ENCODE assay signal across 8 mouse cellular contexts in the genomic region with DNA sequence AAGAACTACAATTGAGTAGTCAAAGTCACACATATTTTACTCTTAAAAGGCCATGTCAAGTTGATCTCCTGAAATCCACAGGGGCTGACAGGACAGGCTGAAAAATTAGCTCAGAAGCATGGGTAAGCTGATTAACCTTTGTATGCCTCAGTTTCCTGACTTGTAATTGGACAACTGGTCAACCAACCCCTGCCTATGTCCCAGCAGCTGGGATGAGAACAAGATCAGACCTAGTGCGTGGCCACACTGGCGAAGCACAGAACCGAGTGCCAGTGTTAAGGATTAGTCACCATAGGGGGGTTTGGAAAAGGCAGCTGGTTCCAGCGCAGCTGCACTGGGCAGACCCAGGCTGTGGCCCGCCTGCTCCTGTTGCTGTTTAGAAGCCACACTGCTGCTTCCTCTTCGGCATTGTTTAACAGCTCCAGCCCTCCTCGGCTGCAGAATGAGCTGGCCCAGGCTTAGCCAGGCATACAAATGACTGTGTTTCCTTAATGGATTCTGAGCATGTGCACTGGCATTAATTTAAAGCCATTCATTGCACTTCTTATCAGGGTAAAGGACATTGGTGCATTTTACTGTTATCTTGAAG.
DNase-seq lines count a peak whose midpoint lies in the region; ATAC-seq and TF ChIP-seq lines count a peak whose summit lies in the region.

No protein-coding gene starts in this region.

- H3K4me3 ChIP-seq in forebrain, embryonic 12.5 days (replicated peaks) = no peak overlapping the region
- no peak overlapping the region for H3K4me3 ChIP-seq in hindbrain, postnatal 0 days (ENCODE audit: low read length)
- H3K4me3 ChIP-seq in neural tube, embryonic 15.5 days (replicated peaks) = no peak overlapping the region

- H3K9ac ChIP-seq in forebrain, embryonic 12.5 days = no peak overlapping the region
- H3K9ac ChIP-seq in hindbrain, postnatal 0 days (replicated peaks; ENCODE audit: low read length) = no peak overlapping the region
- H3K9ac ChIP-seq in neural tube, embryonic 15.5 days (replicated peaks) = no peak overlapping the region

- H3K9me3 ChIP-seq in forebrain, embryonic 12.5 days = no peaks in the 10 kb centered on the region
- H3K9me3 ChIP-seq in hindbrain, postnatal 0 days (ENCODE audit: low read length) = no peaks in the 10 kb centered on the region
- no peaks in the 10 kb centered on the region for H3K9me3 ChIP-seq in neural tube, embryonic 15.5 days (replicated peaks)

- WGBS in forebrain, embryonic 12.5 days = 17% methylated on average over 7 of the region's 7 CpGs
- WGBS in hindbrain, postnatal 0 days = 13% methylated on average over 7 of the region's 7 CpGs
- 32% methylated on average over 7 of the region's 7 CpGs for WGBS in neural tube, embryonic 15.5 days

- peak; percentile 13 to 25 for DNase-seq in frontal cortex, postnatal 10 days (ENCODE audit: low spot score in 2 of 2)
- no peak for DNase-seq in frontal cortex, adult 2 months (ENCODE audit: extremely low spot score in 1 of 2, low spot score in 1 of 2)
- DNase-seq in hindbrain, postnatal 0 days (ENCODE audit: low spot score) = peak; percentile 73
- DNase-seq in left cerebral cortex, postnatal 10 days (ENCODE audit: extremely low spot score in 1 of 2, low spot score in 2 of 2) = peak; percentile 17 to 45
- DNase-seq in testis, postnatal 10 days (ENCODE audit: low spot score) = no peak
- no peak for DNase-seq in yolk sac, embryonic 10.5 days (ENCODE audit: low spot score)

- no peak overlapping the region for H3K4me2 ChIP-seq in forebrain, embryonic 12.5 days
- H3K4me2 ChIP-seq in hindbrain, postnatal 0 days (ENCODE audit: low read depth, low read length) = no peak overlapping the region
- H3K4me2 ChIP-seq in neural tube, embryonic 15.5 days = peak overlapping the region; percentile 13; the same call in 1 of the 2 replicates

- H3K27ac ChIP-seq in forebrain, embryonic 12.5 days = no peak overlapping the region
- no peak overlapping the region for H3K27ac ChIP-seq in hindbrain, postnatal 0 days
- peak overlapping the region; percentile 7; the same call in 1 of the 2 replicates for H3K27ac ChIP-seq in neural tube, embryonic 15.5 days (replicated peaks)

- no peaks in the 10 kb centered on the region for H3K36me3 ChIP-seq in forebrain, embryonic 12.5 days (replicated peaks)
- no peaks in the 10 kb centered on the region for H3K36me3 ChIP-seq in hindbrain, postnatal 0 days (ENCODE audit: insufficient read depth, low read length)
- no peaks in the 10 kb centered on the region for H3K36me3 ChIP-seq in neural tube, embryonic 15.5 days

- H3K27me3 ChIP-seq in forebrain, embryonic 12.5 days = no peaks in the 10 kb centered on the region
- no peaks in the 10 kb centered on the region for H3K27me3 ChIP-seq in hindbrain, postnatal 0 days (ENCODE audit: insufficient read depth, low read length)
- no peaks in the 10 kb centered on the region for H3K27me3 ChIP-seq in neural tube, embryonic 15.5 days (replicated peaks)

- peak; percentile 72 for ATAC-seq in forebrain, embryonic 12.5 days (ENCODE audit: low FRiP score)
- ATAC-seq in hindbrain, postnatal 0 days = peak; percentile 78
- ATAC-seq in neural tube, embryonic 15.5 days (ENCODE audit: low FRiP score) = peak; percentile 73

- TF ChIP-seq CTCF in hindbrain, postnatal 0 days (IDR thresholded peaks at IDR 0.05; ENCODE audit: low read depth) = no peak

- intact Hi-C loops in left cerebral cortex, postnatal 10 days (cut with DNase I) = no loop called here

- peaks cover 10% of the 10 kb centered on the region for H3K4me1 ChIP-seq in forebrain, embryonic 12.5 days
- peaks cover 15% of the 10 kb centered on the region for H3K4me1 ChIP-seq in hindbrain, postnatal 0 days (ENCODE audit: insufficient read depth, low read length)
- H3K4me1 ChIP-seq in neural tube, embryonic 15.5 days = peaks cover 19% of the 10 kb centered on the region

Comparison
In these comparisons a context has a peak if more than half of its experiments do, and no peak if none do; other contexts are left out.
1. DNase-seq: peak in frontal cortex, postnatal 10 days (2 of 2), hindbrain, postnatal 0 days (single experiment) and left cerebral cortex, postnatal 10 days (2 of 2); none in frontal cortex, adult 2 months (0 of 2), testis, postnatal 10 days (single experiment) and yolk sac, embryonic 10.5 days (single experiment).
2. Peak in every context shown above with its lines, with median percentiles within 50 percentile points of each other: ATAC-seq.